Mouse (Mus musculus) forebrain, embryonic 13.5 days (tissue): ENCODE data around the gene Amn1. TPM values are rescaled to one million over a fixed set of nuclear protein-coding genes. Genes with fewer than 3 reads are reported as not detected.
A peak's percentile ranks its signal among the peaks of the same experiment; 100 is the strongest.

ENCODE experiments used
- ATAC-seq: fragments of 200-750 bp; cut with Nextera tagmentation; 2 replicates; pipeline ENCODE4 v1.8.0; 2017
- H3K27ac ChIP-seq: fragments of 300-500 bp; sonication (generic); 2 replicates; pipeline ENCODE4 v1.5.1; 2015; ENCODE audit warnings: inconsistent platforms, mild to moderate bottlenecking, moderate library complexity
- H3K27me3 ChIP-seq: fragments of 300-500 bp; sonication (generic); 2 replicates; pipeline ENCODE4 v1.6.1; 2015; ENCODE audit warnings: mild to moderate bottlenecking, inconsistent platforms
- H3K36me3 ChIP-seq: fragments of 300-500 bp; sonication (generic); 2 replicates; pipeline ENCODE4 v1.6.1; 2015; ENCODE audit warnings: mild to moderate bottlenecking, inconsistent platforms; ENCODE audit not compliant: poor library complexity, severe bottlenecking
- H3K4me1 ChIP-seq: fragments of 300-500 bp; sonication (generic); 2 replicates; pipeline ENCODE4 v1.6.1; 2015; ENCODE audit warnings: inconsistent platforms
- H3K4me2 ChIP-seq: fragments of 300-500 bp; sonication (generic); 2 replicates; pipeline ENCODE4 v1.6.1; 2015; ENCODE audit warnings: inconsistent platforms, mild to moderate bottlenecking, moderate library complexity
- H3K4me3 ChIP-seq: fragments of 300-500 bp; sonication (generic); 2 replicates; pipeline ENCODE4 v1.5.1; 2015; ENCODE audit warnings: mild to moderate bottlenecking, inconsistent platforms
- H3K9ac ChIP-seq: fragments of 300-500 bp; sonication (generic); 2 replicates; pipeline ENCODE4 v1.6.1; 2015; ENCODE audit warnings: mild to moderate bottlenecking, inconsistent platforms
- H3K9me3 ChIP-seq: fragments of 300-500 bp; sonication (generic); replicated peaks from 2 replicates; pipeline ENCODE4 v1.6.1; 2016; ENCODE audit warnings: inconsistent platforms
- WGBS: fragments of 180-500 bp; shearing (Covaris S2); methylation state at CpG from one replicate; pipeline ENCODE4 v1.1.7; 2015; 5-methylcytosine and 5-hydroxymethylcytosine counted together
- polyA plus RNA-seq: library from polyadenylated mRNA; unstranded; fragments of >200 nt; fragmentation: Nextera tagmentation; extraction: Ambion mirVana; gene quantifications from 2 replicates; pipeline ENCODE4 v1.2.1, GENCODE M21; 2015

Amn1 gene
- polyA plus RNA-seq, 1 experiment from 2014 or later = 95.6 TPM

DNA sequence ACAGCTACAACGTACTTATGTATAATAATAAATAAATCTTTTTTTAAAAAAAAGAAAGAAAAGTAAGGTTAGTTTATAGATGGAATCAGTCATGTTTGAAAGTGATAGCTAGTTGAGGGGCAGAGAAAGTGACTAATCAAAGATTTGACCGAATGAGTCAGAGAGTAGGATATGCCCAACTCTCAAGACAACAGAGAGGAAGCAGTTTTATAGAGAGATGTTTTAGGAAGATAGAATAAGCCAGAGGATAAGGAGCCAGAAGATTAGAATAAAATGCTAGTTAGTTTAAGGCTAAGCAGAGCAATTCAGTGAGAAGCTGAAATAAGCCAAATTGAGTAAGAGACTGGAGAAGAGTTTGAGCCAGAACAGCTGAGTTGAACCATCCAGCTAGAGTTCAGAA lies 36.4 kb downstream of the Amn1 start:
- no peak overlapping the region for H3K27ac ChIP-seq
- H3K4me3 ChIP-seq = no peak overlapping the region
- 95% methylated on average over 2 of the region's 2 CpGs for WGBS
- H3K4me1 ChIP-seq = peaks cover 11% of the 10 kb centered on the region
- no peak overlapping the region for H3K4me2 ChIP-seq
- H3K9ac ChIP-seq = no peak overlapping the region
- H3K36me3 ChIP-seq = peaks cover 29% of the 10 kb centered on the region
- no peaks in the 10 kb centered on the region for H3K9me3 ChIP-seq
- ATAC-seq = no peak
- H3K27me3 ChIP-seq = no peaks in the 10 kb centered on the region

DNA sequence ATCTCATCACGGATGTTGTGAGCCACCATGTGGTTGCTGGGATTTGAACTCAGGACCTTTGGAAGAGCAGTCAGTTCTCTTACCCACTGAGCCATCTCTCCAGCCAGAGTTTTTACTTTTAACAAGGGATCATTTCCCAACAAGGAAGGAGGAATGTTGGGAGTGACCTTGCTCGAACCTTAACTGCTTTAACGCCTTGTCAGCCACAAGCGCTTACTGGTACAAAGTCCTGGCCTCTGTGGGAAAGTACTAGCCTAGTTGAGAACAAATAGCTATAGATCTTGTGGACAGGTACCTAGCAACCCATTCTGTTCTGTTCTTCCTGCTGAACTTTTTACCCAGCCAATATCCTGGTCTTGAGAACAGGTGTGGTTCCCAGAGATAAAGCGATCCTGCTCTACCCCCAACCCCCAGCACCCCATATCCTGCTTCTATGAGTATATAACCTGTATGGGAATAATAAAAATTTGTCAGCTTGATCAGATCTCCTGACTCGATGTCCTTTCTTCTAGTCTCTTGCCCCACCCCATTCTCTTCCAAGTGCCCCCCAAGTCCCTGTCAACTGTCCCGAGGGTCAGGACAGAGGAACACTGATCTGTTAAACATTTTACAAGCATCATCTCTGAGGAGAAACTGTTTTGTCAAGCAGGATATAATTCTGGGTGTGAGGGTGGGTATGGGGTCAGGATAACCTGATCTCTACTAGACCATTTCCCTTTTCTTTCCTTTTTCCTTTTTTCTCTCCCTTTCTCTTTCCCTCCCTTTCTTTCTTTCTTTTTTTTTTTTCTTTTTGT lies 39.9 kb downstream of the Amn1 start:
- Histone ChIP-seq H3K27ac (no peak overlapping the region), H3K4me3 (no peak overlapping the region), H3K4me2 (no peak overlapping the region), H3K9ac (no peak overlapping the region), H3K9me3 (no peaks in the 10 kb centered on the region), H3K27me3 (no peaks in the 10 kb centered on the region), H3K4me1 (no peaks in the 10 kb centered on the region), H3K36me3 (peaks cover 21% of the 10 kb centered on the region)
- ATAC-seq = no peak
- WGBS = 89% methylated on average over 7 of the region's 7 CpGs

DNA sequence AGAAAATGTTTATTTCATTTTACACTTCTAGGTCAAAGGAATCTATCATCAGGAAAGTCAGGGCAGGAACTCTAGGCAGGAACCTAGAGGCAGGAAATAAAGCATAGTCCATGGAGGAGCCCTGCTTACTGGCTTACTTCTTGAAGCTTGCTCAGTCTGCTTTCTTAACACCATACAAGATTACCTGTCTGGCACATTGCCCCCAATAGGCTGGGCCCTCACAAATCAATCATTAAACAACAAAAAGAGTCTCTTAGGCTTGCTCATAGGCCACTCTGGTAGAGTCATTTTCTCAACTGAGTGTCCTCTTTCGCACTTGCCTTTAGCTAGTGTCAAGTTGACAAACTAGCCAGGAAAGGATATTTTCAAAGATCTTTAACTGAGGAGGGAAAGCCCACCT lies 43.4 kb downstream of the Amn1 start:
- Histone ChIP-seq H3K27ac (no peak overlapping the region), H3K27me3 (no peaks in the 10 kb centered on the region), H3K4me2 (no peak overlapping the region), H3K4me1 (peaks cover 14% of the 10 kb centered on the region; the same call in 1 of the 2 replicates), H3K9me3 (no peaks in the 10 kb centered on the region), H3K4me3 (no peak overlapping the region), H3K9ac (no peak overlapping the region), H3K36me3 (0 out of 2 replicates have a peak, but pooled peaks cover 8% of the 10 kb centered on the region)
- 97% methylated on average over 1 of the region's 1 CpGs for WGBS
- no peak for ATAC-seq

DNA sequence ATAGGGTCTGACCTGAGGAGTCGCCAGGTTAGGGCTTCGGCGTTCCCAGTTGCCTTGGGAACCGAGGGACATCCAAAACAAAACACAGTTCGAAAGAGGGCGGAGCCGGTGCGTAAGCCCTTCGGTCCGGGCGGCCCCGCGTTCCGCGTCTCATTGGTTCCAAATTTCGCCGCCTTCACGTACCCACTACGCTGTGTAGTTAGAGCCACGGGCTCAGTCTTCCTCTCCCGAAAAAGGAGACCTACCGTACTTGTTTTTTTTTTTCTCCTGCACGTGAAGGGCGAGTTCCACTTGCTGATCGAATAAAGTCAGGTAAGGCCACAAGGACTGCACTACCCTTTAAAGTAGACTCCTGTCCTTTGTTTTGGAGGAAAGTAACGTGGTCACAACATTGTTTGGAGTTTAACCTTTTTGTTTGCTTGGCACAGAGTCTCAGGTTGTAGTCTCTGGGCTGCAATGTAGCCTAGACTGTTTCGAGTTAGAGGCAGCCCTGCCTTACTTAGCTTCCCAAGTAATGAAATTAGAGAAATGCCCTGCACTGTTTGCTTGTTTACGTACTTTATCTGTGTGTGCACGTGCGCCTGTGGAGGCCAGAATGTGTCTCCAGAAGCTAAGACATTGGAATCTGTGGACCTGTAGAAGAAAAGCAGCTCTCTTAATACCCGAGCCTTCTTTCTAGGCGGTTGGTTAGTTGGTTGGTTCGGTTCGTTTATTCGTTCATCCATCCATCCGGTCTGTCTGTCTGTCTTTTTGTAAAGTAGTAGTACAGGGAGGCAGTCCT lies 46.9 kb downstream of the Amn1 start:
- H3K9ac ChIP-seq = peak overlapping the region; percentile 61
- WGBS = 6% methylated on average over 36 of the region's 36 CpGs
- H3K36me3 ChIP-seq = 0 out of 2 replicates have a peak, but pooled peaks cover 8% of the 10 kb centered on the region
- ATAC-seq = peak; percentile 96
- peak overlapping the region; percentile 67 for H3K4me2 ChIP-seq
- H3K27ac ChIP-seq = no peak overlapping the region
- H3K9me3 ChIP-seq = no peaks in the 10 kb centered on the region
- peaks cover 14% of the 10 kb centered on the region; the same call in 1 of the 2 replicates for H3K4me1 ChIP-seq
- H3K4me3 ChIP-seq = peak overlapping the region; percentile 45
- no peaks in the 10 kb centered on the region for H3K27me3 ChIP-seq

DNA sequence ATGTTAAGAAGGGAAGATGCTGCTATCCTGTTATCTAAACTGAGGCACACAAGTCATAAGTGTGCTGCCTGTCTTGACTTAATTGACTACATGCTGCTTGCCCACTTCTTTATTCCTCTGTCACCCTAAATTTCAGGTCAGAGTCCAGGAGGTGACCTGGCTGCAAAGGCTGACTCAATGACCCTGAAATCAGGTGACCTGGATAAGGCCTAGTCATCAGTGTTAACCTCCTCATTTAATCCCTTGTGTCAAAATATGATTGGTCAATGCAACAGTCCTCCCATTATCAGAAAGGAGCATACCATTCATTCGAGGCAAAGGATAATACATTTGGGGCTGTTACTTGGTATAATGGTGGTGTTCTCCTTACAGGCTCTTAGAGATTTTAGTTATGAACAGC lies 49.0 kb downstream of the Amn1 start, which contains the start of gene Etfbkmt:
Etfbkmt (plus strand) TSS at position 379 of the 400 bp plus-strand sequence.
- no peaks in the 10 kb centered on the region for H3K36me3 ChIP-seq
- WGBS = 76% methylated on average over 1 of the region's 1 CpGs
- ATAC-seq = no peak
- no peak within 1 kb of the TSS for H3K9ac ChIP-seq
- no peaks in the 10 kb centered on the region for H3K9me3 ChIP-seq
- H3K27ac ChIP-seq = no peak within 1 kb of the TSS
- H3K4me1 ChIP-seq = peaks cover 14% of the 10 kb centered on the region; the same call in 1 of the 2 replicates
- no peak within 1 kb of the TSS for H3K4me2 ChIP-seq
- H3K27me3 ChIP-seq = no peaks in the 10 kb centered on the region
- H3K4me3 ChIP-seq = no peak within 1 kb of the TSS

DNA sequence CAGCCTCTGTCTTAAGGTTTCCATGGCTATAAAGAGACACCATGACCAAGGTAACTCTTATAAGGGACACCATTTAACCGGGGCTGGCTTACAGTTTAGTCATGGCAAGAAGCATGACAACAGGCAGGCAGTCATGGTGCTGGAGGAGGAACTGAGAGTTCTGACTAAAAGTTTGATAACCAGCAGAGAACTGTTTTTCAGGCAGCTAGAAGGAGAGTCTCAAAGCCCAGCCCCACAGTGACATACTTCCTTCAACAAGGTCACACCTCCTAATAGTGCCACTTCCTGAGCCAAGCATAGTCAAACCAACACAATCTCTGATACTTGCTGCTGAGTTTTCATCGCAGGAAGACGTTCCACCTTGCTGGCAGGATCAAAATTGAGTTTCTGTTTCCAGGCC lies 49.5 kb downstream of the Amn1 start:
- Histone ChIP-seq H3K27me3 (no peaks in the 10 kb centered on the region), H3K36me3 (no peaks in the 10 kb centered on the region), H3K9ac (no peak overlapping the region), H3K27ac (no peak overlapping the region), H3K4me3 (no peak overlapping the region), H3K9me3 (no peaks in the 10 kb centered on the region), H3K4me1 (peaks cover 18% of the 10 kb centered on the region; the same call in 1 of the 2 replicates), H3K4me2 (no peak overlapping the region)
- ATAC-seq = no peak
- 89% methylated on average over 3 of the region's 3 CpGs for WGBS

DNA sequence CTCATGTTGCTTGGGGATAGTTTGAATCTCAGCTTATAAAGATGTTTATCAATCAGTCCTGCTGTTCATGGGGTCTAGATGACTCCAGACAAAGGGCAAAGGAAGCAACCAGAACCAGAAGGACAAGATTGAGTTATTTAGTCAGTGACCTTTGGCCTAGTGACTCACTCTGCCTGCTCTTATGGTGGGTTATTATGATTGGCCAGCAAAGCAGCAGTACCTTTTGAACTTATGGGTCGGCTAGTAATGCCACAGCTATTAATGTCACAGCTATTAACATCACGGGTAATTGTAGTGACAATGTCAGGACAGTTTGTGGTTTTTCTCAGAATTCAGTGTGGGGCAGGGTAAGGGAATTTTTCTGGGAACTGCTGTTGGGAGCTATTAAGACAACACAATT lies 50.6 kb downstream of the Amn1 start:
- no peaks in the 10 kb centered on the region for H3K27me3 ChIP-seq
- H3K27ac ChIP-seq = no peak overlapping the region
- ATAC-seq = no peak
- H3K9ac ChIP-seq = no peak overlapping the region
- no peak overlapping the region for H3K4me3 ChIP-seq
- peaks cover 19% of the 10 kb centered on the region; the same call in 1 of the 2 replicates for H3K4me1 ChIP-seq
- H3K4me2 ChIP-seq = no peak overlapping the region
- no peaks in the 10 kb centered on the region for H3K9me3 ChIP-seq
- 83% methylated on average over 2 of the region's 2 CpGs for WGBS
- no peaks in the 10 kb centered on the region for H3K36me3 ChIP-seq

DNA sequence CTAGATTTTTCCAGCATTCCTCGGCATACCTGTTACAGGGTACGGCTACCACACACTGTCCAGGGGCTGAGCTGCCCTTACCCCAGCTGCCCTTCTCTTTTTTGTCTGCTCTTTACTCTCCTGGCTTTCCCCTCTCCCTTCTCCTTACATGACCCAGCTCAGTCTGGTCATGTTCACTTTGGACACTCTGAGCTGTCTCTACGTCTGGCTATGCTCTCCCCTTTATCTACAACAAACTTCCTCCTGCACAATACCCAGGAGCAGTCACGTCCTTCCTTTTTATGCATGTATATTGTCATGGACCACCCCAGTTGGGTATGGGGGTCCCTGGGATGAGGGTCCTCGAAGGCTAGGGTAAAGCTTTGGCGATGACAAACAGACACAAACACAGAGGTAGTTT lies 52.9 kb downstream of the Amn1 start:
- no peaks in the 10 kb centered on the region for H3K36me3 ChIP-seq
- no peaks in the 10 kb centered on the region for H3K9me3 ChIP-seq
- H3K4me1 ChIP-seq = 0 out of 2 replicates have a peak, but pooled peaks cover 5% of the 10 kb centered on the region
- no peaks in the 10 kb centered on the region for H3K27me3 ChIP-seq
- no peak overlapping the region for H3K4me3 ChIP-seq
- H3K27ac ChIP-seq = no peak overlapping the region
- 82% methylated on average over 6 of the region's 6 CpGs for WGBS
- H3K4me2 ChIP-seq = no peak overlapping the region
- no peak for ATAC-seq
- no peak overlapping the region for H3K9ac ChIP-seq

DNA sequence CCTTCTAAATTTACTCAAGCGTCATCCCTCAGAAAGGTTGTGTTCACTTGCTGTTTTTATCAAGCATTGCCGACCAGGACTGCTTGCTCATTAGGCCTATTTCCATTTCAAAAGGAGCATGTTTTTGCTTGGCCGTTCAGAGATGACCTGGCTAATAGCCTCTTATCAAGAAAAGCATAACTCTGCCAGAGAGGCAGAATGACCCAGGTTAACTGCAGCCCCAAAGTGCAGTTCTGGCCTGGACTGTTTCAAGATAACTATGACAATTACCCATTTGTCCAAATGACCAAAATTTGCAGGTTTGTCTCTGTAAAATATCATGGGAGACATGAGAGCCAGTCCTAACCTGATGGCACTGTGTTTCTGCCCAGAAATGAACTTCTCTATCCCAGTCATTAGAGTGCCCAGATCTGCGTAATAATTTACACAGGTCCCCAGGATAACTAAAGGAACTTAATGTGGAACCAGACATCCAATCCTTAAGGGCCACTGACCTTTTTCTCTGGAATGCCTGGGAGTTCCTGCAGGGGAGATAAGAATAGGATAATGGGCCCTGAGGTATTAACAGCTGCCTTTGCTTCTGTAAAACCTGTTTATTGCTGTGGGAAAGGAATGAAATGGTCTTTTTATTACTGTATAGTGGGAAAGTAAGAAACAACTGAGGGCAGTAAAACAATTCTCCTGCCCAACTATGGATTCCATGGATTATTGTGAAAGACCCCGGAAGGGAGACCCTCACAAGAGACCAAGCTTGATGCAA lies 53.9 kb downstream of the Amn1 start:
- Histone ChIP-seq H3K4me1 (0 out of 2 replicates have a peak, but pooled peaks cover 5% of the 10 kb centered on the region), H3K4me3 (no peak overlapping the region), H3K27me3 (no peaks in the 10 kb centered on the region), H3K9ac (no peak overlapping the region), H3K27ac (no peak overlapping the region), H3K4me2 (no peak overlapping the region), H3K9me3 (no peaks in the 10 kb centered on the region), H3K36me3 (no peaks in the 10 kb centered on the region)
- WGBS = 11% methylated on average over 5 of the region's 5 CpGs
- ATAC-seq = no peak

DNA sequence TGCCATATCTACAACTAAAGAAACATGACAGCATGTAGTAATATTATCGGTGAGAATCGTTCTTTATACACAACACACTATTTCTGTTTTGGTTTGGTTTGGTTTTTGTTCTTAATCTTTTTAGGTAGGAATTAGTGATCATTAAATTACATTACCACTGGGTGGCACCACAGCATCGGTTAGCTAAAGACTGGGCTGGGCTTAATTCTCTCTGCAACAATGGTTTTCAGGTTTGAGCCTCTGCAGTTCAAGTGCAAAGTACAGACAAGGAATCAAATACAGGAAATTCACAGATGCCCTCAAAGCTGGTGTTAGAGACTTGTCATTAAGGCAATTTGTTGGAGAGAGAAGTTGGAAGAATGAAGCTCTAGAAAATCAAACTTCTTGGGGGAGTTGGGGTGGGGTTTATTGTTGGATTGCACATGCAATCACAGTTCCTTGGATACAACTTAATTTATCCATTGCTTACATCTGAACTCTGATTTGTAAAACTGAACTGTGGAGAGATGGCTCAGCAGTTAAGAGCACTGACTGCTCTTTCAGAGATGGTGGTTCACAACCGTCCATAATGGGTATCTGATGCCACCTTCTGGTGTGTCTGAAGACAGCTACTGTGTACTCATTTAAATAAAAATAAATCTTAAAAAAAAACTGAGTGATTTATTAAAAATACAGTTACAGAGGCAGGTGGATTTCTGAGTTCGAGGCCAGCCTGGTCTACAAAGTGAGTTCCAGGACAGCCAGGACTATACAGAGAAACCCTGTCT lies 56.0 kb downstream of the Amn1 start:
- ATAC-seq = peak; percentile 67; the same call in 1 of the 2 replicates
- H3K27me3 ChIP-seq = no peaks in the 10 kb centered on the region
- H3K4me2 ChIP-seq = no peak overlapping the region
- no peak overlapping the region for H3K4me3 ChIP-seq
- H3K9ac ChIP-seq = no peak overlapping the region
- 0 out of 2 replicates have a peak, but pooled peaks cover 5% of the 10 kb centered on the region for H3K4me1 ChIP-seq
- H3K9me3 ChIP-seq = no peaks in the 10 kb centered on the region
- WGBS = 25% methylated on average over 5 of the region's 5 CpGs
- H3K27ac ChIP-seq = no peak overlapping the region
- no peaks in the 10 kb centered on the region for H3K36me3 ChIP-seq

DNA sequence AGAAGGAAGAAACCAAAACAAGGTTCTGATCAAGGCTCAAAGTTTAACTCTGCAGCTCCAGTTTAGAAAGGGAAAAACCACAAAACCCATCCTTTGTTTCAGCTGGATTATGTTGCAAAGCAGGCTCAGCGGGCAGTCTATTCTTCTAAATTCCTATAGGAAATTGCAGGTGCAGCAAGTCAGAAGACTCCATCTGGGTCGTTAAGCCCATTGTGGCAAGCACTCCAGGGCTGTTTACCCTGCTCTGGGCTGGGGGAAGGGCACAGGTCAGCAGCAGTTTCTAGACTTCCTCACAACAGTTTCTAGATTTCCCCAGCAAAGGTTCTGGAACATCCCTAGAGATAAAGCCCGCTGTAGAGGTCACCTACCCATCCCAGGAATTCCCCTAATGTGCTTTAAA lies 57.4 kb downstream of the Amn1 start:
- H3K4me3 ChIP-seq = no peak overlapping the region
- no peaks in the 10 kb centered on the region for H3K36me3 ChIP-seq
- no peak for ATAC-seq
- H3K4me2 ChIP-seq = no peak overlapping the region
- H3K27ac ChIP-seq = no peak overlapping the region
- H3K9ac ChIP-seq = no peak overlapping the region
- H3K9me3 ChIP-seq = no peaks in the 10 kb centered on the region
- 0 out of 2 replicates have a peak, but pooled peaks cover 5% of the 10 kb centered on the region for H3K4me1 ChIP-seq
- WGBS = 5% methylated on average over 3 of the region's 3 CpGs
- no peaks in the 10 kb centered on the region for H3K27me3 ChIP-seq
